Mouse (Mus musculus) 416B (cell line): ENCODE data around the gene Catspere2.

Experiments
- DNase-seq: peaks from one replicate; pipeline ENCODE4 v3.0.0; 2011; ENCODE audit warnings: low read depth

Catspere2 gene

GRCm38 (mm10) chr1:178219166-178220077, 236.2 kb downstream of the Catspere2 start:
- no peak for DNase-seq
